Mouse (Mus musculus): ENCODE results near the gene Traf3ip1. TPM values are rescaled to one million over a fixed set of nuclear protein-coding genes. Genes with fewer than 3 reads are reported as not detected.
A peak's percentile ranks its signal among the peaks of the same experiment; 100 is the strongest.

The Traf3ip1 gene
- total and polyA plus RNA-seq, 2 experiments from 2014 or later, result 6.4 to 15.8 TPM

- H3K4me1 ChIP-seq (ENCODE audit: insufficient read depth), result no peaks in the 10 kb centered on the region
- no peak overlapping the region for H3K27ac ChIP-seq (ENCODE audit: low read depth, low read length)
- no peak for TF ChIP-seq CTCF (IDR thresholded peaks at IDR 0.05; ENCODE audit: low read depth)
- no peak overlapping the region for H3K9ac ChIP-seq
- peaks cover 23% of the 10 kb centered on the region for H3K36me3 ChIP-seq (ENCODE audit: insufficient read depth)
- no peak overlapping the region for H3K4me3 ChIP-seq (ENCODE audit: low read depth, low read length)
- no peaks in the 10 kb centered on the region for H3K27me3 ChIP-seq (ENCODE audit: insufficient read depth, low read length)
- no peak overlapping the region for H3K4me2 ChIP-seq (ENCODE audit: low read depth)
- ATAC-seq (no peak), DNase-seq (no peak)
- no peaks in the 10 kb centered on the region for H3K9me3 ChIP-seq (ENCODE audit: low read length)
- WGBS, result 91% methylated on average over 4 of the region's 4 CpGs
These were observed 37.8 kb downstream of the Traf3ip1 start for GRCm38 (mm10) chr1:91532243-91532642.

DNA sequence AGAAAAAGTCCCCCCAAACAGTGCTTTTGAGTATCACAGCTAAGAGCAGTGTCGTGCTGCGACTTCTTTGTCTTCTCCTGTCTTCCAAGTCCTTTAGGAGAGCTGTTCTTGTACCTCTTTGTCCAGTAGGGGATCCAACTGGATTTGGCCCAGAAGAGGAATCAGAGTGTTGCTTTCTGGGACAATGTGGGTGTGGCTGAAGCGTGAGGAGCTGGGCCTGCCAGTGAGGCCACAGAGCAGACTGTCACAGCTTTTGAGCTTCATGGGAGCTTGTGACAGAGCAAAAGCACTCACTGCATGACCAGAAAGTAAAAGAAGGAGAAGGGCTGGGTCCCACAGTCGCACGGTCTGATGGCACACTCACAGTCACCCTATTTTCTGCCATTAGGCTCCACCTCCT, 38.4 kb downstream of the Traf3ip1 start:
- no peak for ATAC-seq
- Histone ChIP-seq H3K4me1 (ENCODE audit: insufficient read depth) (no peaks in the 10 kb centered on the region), H3K4me2 (ENCODE audit: low read depth) (no peak overlapping the region), H3K27me3 (ENCODE audit: insufficient read depth, low read length) (no peaks in the 10 kb centered on the region), H3K4me3 (ENCODE audit: low read depth, low read length) (no peak overlapping the region), H3K27ac (ENCODE audit: low read depth, low read length) (no peak overlapping the region), H3K9ac (no peak overlapping the region), H3K9me3 (ENCODE audit: low read length) (no peaks in the 10 kb centered on the region), H3K36me3 (ENCODE audit: insufficient read depth) (peaks cover 17% of the 10 kb centered on the region)
- no peak for DNase-seq
- 86% methylated on average over 5 of the region's 5 CpGs for WGBS
- TF ChIP-seq CTCF (IDR thresholded peaks at IDR 0.05; ENCODE audit: low read depth), result no peak

DNA sequence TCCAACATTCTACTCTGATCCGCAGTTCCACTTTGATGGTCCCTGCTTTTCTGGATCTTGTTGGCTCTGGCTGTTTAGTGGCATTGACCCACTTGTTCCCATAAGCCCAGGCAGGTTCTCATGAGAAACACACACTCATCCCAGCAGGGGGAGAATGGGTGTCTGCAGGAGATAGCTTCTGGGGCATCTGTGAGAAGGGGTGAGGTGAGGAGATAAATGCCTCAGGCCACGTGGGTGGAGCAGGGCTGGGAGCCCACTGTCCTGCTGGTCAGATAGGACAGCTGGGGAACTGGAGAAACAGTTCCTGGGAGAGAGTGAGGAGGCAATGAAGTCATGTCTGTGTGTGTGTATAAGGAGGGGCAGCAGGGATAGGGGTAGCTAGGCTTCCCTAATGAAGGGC, 39.0 kb downstream of the Traf3ip1 start:
- Histone ChIP-seq H3K36me3 (ENCODE audit: insufficient read depth) (peaks cover 11% of the 10 kb centered on the region), H3K4me3 (ENCODE audit: low read depth, low read length) (no peak overlapping the region), H3K4me1 (ENCODE audit: insufficient read depth) (no peaks in the 10 kb centered on the region), H3K4me2 (ENCODE audit: low read depth) (no peak overlapping the region), H3K27ac (ENCODE audit: low read depth, low read length) (no peak overlapping the region), H3K27me3 (ENCODE audit: insufficient read depth, low read length) (no peaks in the 10 kb centered on the region), H3K9ac (no peak overlapping the region), H3K9me3 (ENCODE audit: low read length) (no peaks in the 10 kb centered on the region)
- no peak for TF ChIP-seq CTCF (IDR thresholded peaks at IDR 0.05; ENCODE audit: low read depth)
- ATAC-seq (no peak), DNase-seq (no peak)
- 64% methylated on average over 2 of the region's 2 CpGs for WGBS

- ATAC-seq (no peak), DNase-seq (no peak)
- H3K27me3 ChIP-seq (ENCODE audit: insufficient read depth, low read length), result no peaks in the 10 kb centered on the region
- H3K9me3 ChIP-seq (ENCODE audit: low read length), result no peaks in the 10 kb centered on the region
- TF ChIP-seq CTCF (IDR thresholded peaks at IDR 0.05; ENCODE audit: low read depth), result 0 out of 2 replicates have a peak, but pooled peaks have one; percentile 2
- H3K4me3 ChIP-seq (ENCODE audit: low read depth, low read length), result no peak overlapping the region
- H3K27ac ChIP-seq (ENCODE audit: low read depth, low read length), result no peak overlapping the region
- no peak overlapping the region for H3K9ac ChIP-seq
- H3K4me2 ChIP-seq (ENCODE audit: low read depth), result no peak overlapping the region
- WGBS, result 80% methylated on average over 19 of the region's 19 CpGs
- peaks cover 8% of the 10 kb centered on the region for H3K36me3 ChIP-seq (ENCODE audit: insufficient read depth)
- no peaks in the 10 kb centered on the region for H3K4me1 ChIP-seq (ENCODE audit: insufficient read depth)
These were observed 39.7 kb downstream of the Traf3ip1 start for GRCm38 (mm10) chr1:91533961-91534723.

GRCm38 (mm10) chr1:91537786-91538569, 43.5 kb downstream of the Traf3ip1 start:
- DNase-seq (no peak), ATAC-seq (no peak)
- Histone ChIP-seq H3K36me3 (ENCODE audit: insufficient read depth) (no peaks in the 10 kb centered on the region), H3K27me3 (ENCODE audit: insufficient read depth, low read length) (no peaks in the 10 kb centered on the region), H3K27ac (ENCODE audit: low read depth, low read length) (no peak overlapping the region), H3K4me1 (ENCODE audit: insufficient read depth) (peaks cover 12% of the 10 kb centered on the region; the same call in 1 of the 2 replicates), H3K4me3 (ENCODE audit: low read depth, low read length) (no peak overlapping the region), H3K9ac (no peak overlapping the region), H3K4me2 (ENCODE audit: low read depth) (no peak overlapping the region), H3K9me3 (ENCODE audit: low read length) (no peaks in the 10 kb centered on the region)
- WGBS, result 24% methylated on average over 22 of the region's 22 CpGs
- no peak for TF ChIP-seq CTCF (IDR thresholded peaks at IDR 0.05; ENCODE audit: low read depth)

- ATAC-seq, result no peak
These were observed 44.1 kb downstream of the Traf3ip1 start for GRCm38 (mm10) chr1:91538570-91538929.

GRCm38 (mm10) chr1:91539246-91539645, 44.8 kb downstream of the Traf3ip1 start:
- TF ChIP-seq CTCF (IDR thresholded peaks at IDR 0.05; ENCODE audit: low read depth), result no peak
- Histone ChIP-seq H3K9me3 (ENCODE audit: low read length) (no peaks in the 10 kb centered on the region), H3K4me2 (ENCODE audit: low read depth) (peak overlapping the region; percentile 97; the same call in 1 of the 2 replicates), H3K4me3 (ENCODE audit: low read depth, low read length) (no peak overlapping the region), H3K27ac (ENCODE audit: low read depth, low read length) (no peak overlapping the region), H3K27me3 (ENCODE audit: insufficient read depth, low read length) (no peaks in the 10 kb centered on the region), H3K4me1 (ENCODE audit: insufficient read depth) (peaks cover 12% of the 10 kb centered on the region; the same call in 1 of the 2 replicates), H3K36me3 (ENCODE audit: insufficient read depth) (peaks cover 3% of the 10 kb centered on the region; the same call in 1 of the 2 replicates), H3K9ac (0 out of 2 replicates have a peak overlapping the region, but pooled peaks have one; percentile 73)
- no peak for DNase-seq
- no peak for ATAC-seq
- WGBS, result 28% methylated on average over 6 of the region's 6 CpGs

More at GRCm38 (mm10) chr1:91538570-91538929, 44.1 kb downstream of the Traf3ip1 start:
- Histone ChIP-seq H3K9ac (no peak overlapping the region), H3K36me3 (ENCODE audit: insufficient read depth) (no peaks in the 10 kb centered on the region), H3K4me2 (ENCODE audit: low read depth) (no peak overlapping the region), H3K4me1 (ENCODE audit: insufficient read depth) (peaks cover 12% of the 10 kb centered on the region; the same call in 1 of the 2 replicates), H3K9me3 (ENCODE audit: low read length) (no peaks in the 10 kb centered on the region), H3K4me3 (ENCODE audit: low read depth, low read length) (no peak overlapping the region), H3K27ac (ENCODE audit: low read depth, low read length) (no peak overlapping the region), H3K27me3 (ENCODE audit: insufficient read depth, low read length) (no peaks in the 10 kb centered on the region)
- DNase-seq, result no peak
- TF ChIP-seq CTCF (IDR thresholded peaks at IDR 0.05; ENCODE audit: low read depth), result no peak
- WGBS, result 44% methylated on average over 1 of the region's 1 CpGs
